Mouse (Mus musculus): ENCODE measurements around the gene Olfr222. TPM values are rescaled to one million over a fixed set of nuclear protein-coding genes. Genes with fewer than 3 reads are reported as not detected.

Olfr222 gene
- total and polyA plus RNA-seq, 3 experiments: not detected

- Histone ChIP-seq H3K79me2 (ENCODE audit: control insufficient read depth, insufficient read depth, low read length, poor library complexity) (no peaks in the 10 kb centered on the region), H3K36me3 (ENCODE audit: control insufficient read depth in 1 of 2, insufficient read depth in 2 of 2, low read length in 2 of 2) (peaks cover 0 to 13% of the 10 kb centered on the region in 2 experiments; a peak in 2 of 4 replicates), H3K27me3 (ENCODE audit: control insufficient read depth in 1 of 2, insufficient read depth in 2 of 2, low read length in 2 of 2) (no peaks in the 10 kb centered on the region; a peak in 1 of 4 replicates), H3K27ac (ENCODE audit: control insufficient read depth, low read depth, low read length) (peak overlapping the region; percentile 4), H3K9ac (ENCODE audit: control insufficient read depth, low read depth, low read length, poor library complexity, severe bottlenecking) (peak overlapping the region; percentile 51), H3K4me1 (ENCODE audit: control insufficient read depth in 1 of 2, insufficient read depth in 2 of 2, low read length in 2 of 2) (peaks cover 0 to 25% of the 10 kb centered on the region in 2 experiments; a peak in 2 of 4 replicates), H3K4me3 (ENCODE audit: control insufficient read depth in 1 of 2, insufficient read depth in 1 of 2, low read depth in 2 of 2, low read length in 2 of 2) (peak overlapping the region; percentile 62 to 72), H3K9me3 (replicated peaks; ENCODE audit: insufficient read depth, low read length) (no peaks in the 10 kb centered on the region)
- no peak for TF ChIP-seq ZMIZ1 (IDR thresholded peaks at IDR 0.05; ENCODE audit: low read depth, low read length)
- TF ChIP-seq SMC3 (IDR thresholded peaks at IDR 0.05; ENCODE audit: low read depth, low read length): peak; percentile 48
- no peak for TF ChIP-seq GABPA (IDR thresholded peaks at IDR 0.05; ENCODE audit: low read depth, low read length)
- 0 out of 2 replicates have a peak, but pooled peaks have one; percentile 26 for TF ChIP-seq ELF1 (IDR thresholded peaks at IDR 0.05; ENCODE audit: low read depth, low read length)
- TF ChIP-seq HCFC1 (IDR thresholded peaks at IDR 0.05; ENCODE audit: low read depth, low read length): peak; percentile 41; the same call in 1 of the 2 replicates
- TF ChIP-seq RCOR1 (IDR thresholded peaks at IDR 0.05; ENCODE audit: low read depth, low read length): 0 out of 2 replicates have a peak, but pooled peaks have one; percentile 8
- TF ChIP-seq NRF1 (IDR thresholded peaks at IDR 0.05; ENCODE audit: insufficient read depth, low read depth, low read length, poor library complexity, severe bottlenecking): no peak
- TF ChIP-seq CTCF (IDR thresholded peaks at IDR 0.05 in 2 of 3, conservative IDR thresholded peaks at IDR 0.05 in 1 of 3; ENCODE audit: control insufficient read depth in 1 of 3, insufficient read depth in 1 of 3, low read depth in 2 of 3, low read length in 3 of 3, poor library complexity in 1 of 3, severe bottlenecking in 1 of 3): peak; percentile 87 to 88 (median 88)
- no peak for TF ChIP-seq POLR2AphosphoS2 (IDR thresholded peaks at IDR 0.05; ENCODE audit: low read length)
- peak; percentile 80 for DNase-seq (ENCODE audit: low read depth, low spot score)
Observed at GRCm38 (mm10) chr11:59537218-59538130, 38.6 kb downstream of the Olfr222 start.

DNA sequence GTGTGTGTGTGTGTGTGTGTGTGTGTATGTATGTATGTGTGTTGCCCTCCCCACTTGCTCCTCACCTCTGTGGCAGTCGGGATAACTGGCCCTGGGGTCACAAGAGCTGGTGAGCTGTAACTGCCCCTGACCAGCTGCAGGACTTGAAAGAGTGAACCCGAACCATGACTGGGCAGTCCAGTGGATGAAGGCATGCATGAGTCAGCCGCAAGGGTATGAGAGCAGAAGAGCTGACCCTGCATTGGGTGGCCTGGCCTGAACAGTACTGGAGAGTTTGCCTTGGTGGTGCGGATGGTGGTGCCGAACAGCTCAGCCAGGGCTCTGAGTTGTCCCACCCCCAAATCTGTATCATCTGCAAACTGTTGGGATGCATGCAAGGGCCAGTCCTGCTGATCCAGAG is 44.5 kb downstream of the Olfr222 start:
- no peak overlapping the region for H3K9ac ChIP-seq (ENCODE audit: control insufficient read depth, low read depth, low read length, poor library complexity, severe bottlenecking)
- TF ChIP-seq MXI1 (IDR thresholded peaks at IDR 0.05; ENCODE audit: low read depth, low read length) (no peak), CHD1 (IDR thresholded peaks at IDR 0.05; ENCODE audit: low read depth, low read length) (no peak), E2F4 (IDR thresholded peaks at IDR 0.05; ENCODE audit: borderline replicate concordance, low read depth, low read length) (no peak), USF2 (IDR thresholded peaks at IDR 0.05; ENCODE audit: borderline replicate concordance in 1 of 2, insufficient read depth in 1 of 2, low read depth in 1 of 2, low read length in 2 of 2) (no peak), MAFK (IDR thresholded peaks at IDR 0.05; ENCODE audit: borderline replicate concordance, low read depth, low read length) (no peak), CHD2 (IDR thresholded peaks at IDR 0.05; ENCODE audit: low read length) (no peak), ZKSCAN1 (IDR thresholded peaks at IDR 0.05; ENCODE audit: low read depth, low read length) (no peak), EP300 (IDR thresholded peaks at IDR 0.05; ENCODE audit: low read depth in 1 of 2, low read length in 2 of 2) (no peak), MEF2A (IDR thresholded peaks at IDR 0.05; ENCODE audit: extremely low read depth, insufficient replicate concordance, low read depth, low read length, poor library complexity, severe bottlenecking) (no peak), USF1 (IDR thresholded peaks at IDR 0.05; ENCODE audit: low read depth, low read length) (no peak), ELF1 (IDR thresholded peaks at IDR 0.05; ENCODE audit: low read depth, low read length) (no peak), JUND (IDR thresholded peaks at IDR 0.05; ENCODE audit: low read depth, low read length) (no peak), POLR2A (IDR thresholded peaks at IDR 0.05; ENCODE audit: control insufficient read depth in 1 of 2, insufficient read depth in 1 of 2, low read depth in 1 of 2, low read length in 2 of 2, poor library complexity in 1 of 2) (no peak), ZNF384 (IDR thresholded peaks at IDR 0.05; ENCODE audit: low read depth, low read length) (no peak), MAZ (IDR thresholded peaks at IDR 0.05; ENCODE audit: low read depth, low read length) (no peak)

More for the DNA sequence above, 44.5 kb downstream of the Olfr222 start:
- Histone ChIP-seq H3K4me3 (ENCODE audit: control insufficient read depth in 1 of 2, insufficient read depth in 1 of 2, low read depth in 2 of 2, low read length in 2 of 2) (no peak overlapping the region), H3K9me3 (replicated peaks; ENCODE audit: insufficient read depth, low read length) (no peaks in the 10 kb centered on the region), H3K27ac (ENCODE audit: control insufficient read depth, low read depth, low read length) (no peak overlapping the region), H3K27me3 (ENCODE audit: control insufficient read depth in 1 of 2, insufficient read depth in 2 of 2, low read length in 2 of 2) (peaks cover 2% of the 10 kb centered on the region in 2 experiments; a peak in 1 of 4 replicates), H3K4me1 (ENCODE audit: control insufficient read depth in 1 of 2, insufficient read depth in 2 of 2, low read length in 2 of 2) (no peaks in the 10 kb centered on the region), H3K79me2 (ENCODE audit: control insufficient read depth, insufficient read depth, low read length, poor library complexity) (no peaks in the 10 kb centered on the region), H3K36me3 (ENCODE audit: control insufficient read depth in 1 of 2, insufficient read depth in 2 of 2, low read length in 2 of 2) (no peaks in the 10 kb centered on the region)
- DNase-seq (ENCODE audit: low read depth, low spot score): no peak

All from MEL (cell line).